Mouse (Mus musculus) midbrain, embryonic 11.5 days (tissue): ENCODE data around the gene Gm10322. TPM values are rescaled to one million over a fixed set of nuclear protein-coding genes. Genes with fewer than 3 reads are reported as not detected.
A peak's percentile ranks its signal among the peaks of the same experiment; 100 is the strongest.

ENCODE experiments used
- ATAC-seq: fragments of 200-750 bp; cut with Nextera tagmentation; 2 replicates; pipeline ENCODE4 v1.8.0; 2017; ENCODE audit warnings: moderate TSS enrichment, moderate library complexity; ENCODE audit not compliant: low FRiP score
- DNase-seq: peaks from one replicate; pipeline ENCODE4 v3.0.0; 2015; ENCODE audit warnings: low spot score; ENCODE audit errors: missing footprints
- H3K27ac ChIP-seq: fragments of 300-500 bp; sonication (generic); 2 replicates; pipeline ENCODE4 v1.5.1; 2014; ENCODE audit warnings: low read depth, low read length
- H3K27me3 ChIP-seq: fragments of 300-500 bp; sonication (generic); 2 replicates; pipeline ENCODE4 v1.6.1; 2014; ENCODE audit warnings: mild to moderate bottlenecking, low read length, moderate library complexity, mixed read lengths; ENCODE audit not compliant: control insufficient read depth, insufficient read depth
- H3K36me3 ChIP-seq: fragments of 300-500 bp; sonication (generic); 2 replicates; pipeline ENCODE4 v1.6.1; 2014; ENCODE audit warnings: mild to moderate bottlenecking, low read length, moderate library complexity, mixed read lengths; ENCODE audit not compliant: control insufficient read depth, insufficient read depth
- H3K4me1 ChIP-seq: fragments of 300-500 bp; sonication (generic); 2 replicates; pipeline ENCODE4 v1.6.1; 2014; ENCODE audit warnings: low read length; ENCODE audit not compliant: control insufficient read depth, insufficient read depth
- H3K4me2 ChIP-seq: fragments of 300-500 bp; sonication (generic); 2 replicates; pipeline ENCODE4 v1.6.1; 2014; ENCODE audit warnings: mild to moderate bottlenecking, moderate library complexity
- H3K4me3 ChIP-seq: fragments of 300-500 bp; sonication (generic); 2 replicates; pipeline ENCODE4 v1.5.1; 2014; ENCODE audit warnings: low read depth, low read length
- H3K9ac ChIP-seq: fragments of 300-500 bp; sonication (generic); 2 replicates; pipeline ENCODE4 v1.6.1; 2014; ENCODE audit warnings: low read length
- H3K9me3 ChIP-seq: fragments of 300-500 bp; sonication (generic); 2 replicates; pipeline ENCODE4 v1.6.1; 2016; ENCODE audit warnings: low read length; ENCODE audit not compliant: control insufficient read depth
- WGBS: fragments of 180-500 bp; shearing (Covaris S2); extraction: QIAGEN DNeasy Blood & Tissue Kit; methylation state at CpG from one replicate; pipeline ENCODE4 v1.1.7; 2014; 5-methylcytosine and 5-hydroxymethylcytosine counted together
- polyA plus RNA-seq: library from polyadenylated mRNA; unstranded; fragments of >200 nt; fragmentation: Nextera tagmentation; extraction: Ambion mirVana; gene quantifications from 2 replicates; pipeline ENCODE4 v1.2.1, GENCODE M21; 2014

The Gm10322 gene
- polyA plus RNA-seq: not detected in 2 replicates

GRCm38 (mm10) chr10:59615981-59616520, at the start of gene Gm10322:
Gene Gm10322 (plus strand): TSS chr10:59616063.
- ATAC-seq (peak; percentile 88), DNase-seq (peak; percentile 96)
- peak within 1 kb of the TSS; percentile 1; the same call in 1 of the 2 replicates for H3K27ac ChIP-seq
- no peaks in the 10 kb centered on the region for H3K9me3 ChIP-seq
- H3K9ac ChIP-seq: peak within 1 kb of the TSS; percentile 81
- peak within 1 kb of the TSS; percentile 83 for H3K4me2 ChIP-seq
- WGBS: under 1% methylated on average over 43 of the region's 51 CpGs
- H3K4me1 ChIP-seq: peaks cover 6% of the 10 kb centered on the region; the same call in 1 of the 2 replicates
- H3K4me3 ChIP-seq: peak within 1 kb of the TSS; percentile 59
- no peaks in the 10 kb centered on the region for H3K27me3 ChIP-seq
- H3K36me3 ChIP-seq: no peaks in the 10 kb centered on the region

DNA sequence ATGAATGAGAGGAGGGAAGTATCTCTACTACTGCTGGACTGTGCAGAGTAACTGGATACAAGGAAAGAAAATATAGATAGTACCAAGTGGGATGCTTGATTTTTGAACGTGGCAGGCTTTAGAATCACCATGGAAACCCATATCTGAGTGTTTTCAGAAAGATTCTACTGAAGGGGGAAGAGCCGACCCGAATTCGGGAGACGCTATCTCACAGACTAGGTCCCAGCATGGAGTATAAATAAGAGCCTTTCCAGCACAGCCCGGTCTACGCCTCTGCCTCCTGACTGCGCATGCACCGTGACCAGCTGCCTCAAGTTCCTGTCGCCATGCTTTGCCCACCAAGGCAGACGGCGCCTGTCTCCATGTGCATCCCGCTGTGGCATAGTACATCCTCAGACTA, 48.9 kb upstream of the Gm10322 start:
- Histone ChIP-seq H3K27me3 (no peaks in the 10 kb centered on the region), H3K9me3 (no peaks in the 10 kb centered on the region), H3K4me2 (no peak overlapping the region), H3K4me3 (no peak overlapping the region), H3K4me1 (peaks cover 3% of the 10 kb centered on the region; the same call in 1 of the 2 replicates), H3K9ac (no peak overlapping the region), H3K36me3 (no peaks in the 10 kb centered on the region), H3K27ac (no peak overlapping the region)
- no peak for ATAC-seq
- DNase-seq: no peak
- WGBS: 92% methylated on average over 13 of the region's 13 CpGs

GRCm38 (mm10) chr10:59568665-59569480, 47.0 kb upstream of the Gm10322 start:
- Histone ChIP-seq H3K4me3 (no peak overlapping the region), H3K9ac (no peak overlapping the region), H3K36me3 (no peaks in the 10 kb centered on the region), H3K27me3 (no peaks in the 10 kb centered on the region), H3K9me3 (no peaks in the 10 kb centered on the region; the same call in 1 of the 2 replicates), H3K27ac (no peak overlapping the region), H3K4me1 (peaks cover 3% of the 10 kb centered on the region; the same call in 1 of the 2 replicates), H3K4me2 (no peak overlapping the region)
- DNase-seq (no peak), ATAC-seq (no peak)
- 75% methylated on average over 10 of the region's 10 CpGs for WGBS

DNA sequence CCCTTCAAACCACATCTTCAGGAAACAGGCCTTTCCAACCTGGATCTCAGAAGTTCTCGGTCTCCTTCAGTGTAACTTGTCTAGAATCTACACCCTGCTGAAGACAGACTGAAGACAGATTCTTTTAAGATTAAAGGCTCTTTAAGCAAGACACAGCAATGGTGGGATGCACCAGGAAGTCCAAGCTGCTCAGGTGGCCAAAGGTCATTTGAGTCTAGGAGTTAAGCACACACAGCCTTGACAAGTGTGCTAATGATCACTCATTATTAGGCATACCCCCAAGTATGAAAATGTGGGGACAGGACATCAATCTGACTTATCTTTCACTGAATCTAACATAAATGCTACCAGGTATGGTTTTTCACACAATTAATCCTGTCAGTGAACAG, 46.4 kb upstream of the Gm10322 start:
- Histone ChIP-seq H3K27ac (no peak overlapping the region), H3K9me3 (no peaks in the 10 kb centered on the region; the same call in 1 of the 2 replicates), H3K27me3 (no peaks in the 10 kb centered on the region), H3K4me2 (no peak overlapping the region), H3K4me3 (no peak overlapping the region), H3K36me3 (no peaks in the 10 kb centered on the region), H3K4me1 (peaks cover 3% of the 10 kb centered on the region; the same call in 1 of the 2 replicates), H3K9ac (no peak overlapping the region)
- ATAC-seq: no peak
- no peak for DNase-seq
- 79% methylated on average over 1 of the region's 1 CpGs for WGBS

DNA sequence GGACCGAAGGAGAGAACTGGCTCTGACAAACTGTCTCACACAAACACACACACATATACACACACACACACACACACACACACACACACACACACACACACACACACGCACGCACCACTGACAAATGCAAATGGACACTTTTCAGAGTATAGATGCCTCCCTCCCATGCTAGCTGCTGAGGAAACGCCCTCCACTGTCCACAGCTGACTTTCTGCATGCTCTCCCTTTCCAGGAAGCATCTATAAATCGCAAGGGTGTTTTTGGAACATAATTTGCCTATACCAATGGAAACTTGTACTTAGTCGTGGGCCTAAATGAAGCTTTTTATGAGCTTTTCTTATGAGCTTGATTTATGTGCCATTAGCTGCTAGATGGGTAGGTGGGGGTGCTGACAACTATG, 45.5 kb upstream of the Gm10322 start:
- DNase-seq (no peak), ATAC-seq (no peak)
- H3K27ac ChIP-seq: no peak overlapping the region
- 85% methylated on average over 6 of the region's 6 CpGs for WGBS
- H3K4me3 ChIP-seq: no peak overlapping the region
- H3K27me3 ChIP-seq: no peaks in the 10 kb centered on the region
- peaks cover 3% of the 10 kb centered on the region; the same call in 1 of the 2 replicates for H3K4me1 ChIP-seq
- H3K36me3 ChIP-seq: no peaks in the 10 kb centered on the region
- H3K4me2 ChIP-seq: no peak overlapping the region
- H3K9ac ChIP-seq: no peak overlapping the region
- H3K9me3 ChIP-seq: no peaks in the 10 kb centered on the region; the same call in 1 of the 2 replicates

GRCm38 (mm10) chr10:59570780-59571179, 45.1 kb upstream of the Gm10322 start:
- DNase-seq (no peak), ATAC-seq (no peak)
- Histone ChIP-seq H3K4me1 (peaks cover 3% of the 10 kb centered on the region; the same call in 1 of the 2 replicates), H3K36me3 (no peaks in the 10 kb centered on the region), H3K27ac (no peak overlapping the region), H3K9ac (no peak overlapping the region), H3K4me3 (no peak overlapping the region), H3K9me3 (no peaks in the 10 kb centered on the region; the same call in 1 of the 2 replicates), H3K4me2 (no peak overlapping the region), H3K27me3 (no peaks in the 10 kb centered on the region)
- WGBS: 79% methylated on average over 2 of the region's 2 CpGs

DNA sequence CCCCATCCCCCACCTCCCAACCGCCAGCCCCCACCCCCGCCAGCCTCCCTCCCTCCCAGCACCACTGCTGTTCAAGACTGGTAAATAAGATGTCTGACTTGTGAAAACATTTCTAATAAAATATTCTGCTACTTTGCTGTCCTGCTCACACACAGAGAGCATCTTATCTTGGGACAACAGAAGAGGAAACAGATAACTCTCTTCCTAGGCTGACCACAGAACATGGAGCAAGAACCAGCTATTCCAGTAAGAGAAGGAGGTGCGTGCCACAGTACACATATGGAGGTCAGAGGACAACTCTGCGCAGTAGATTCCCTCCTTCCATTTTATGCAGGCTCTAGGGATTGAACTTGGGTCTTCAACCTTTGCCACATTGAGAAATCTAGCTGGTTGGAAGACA, 44.6 kb upstream of the Gm10322 start:
- WGBS: 88% methylated on average over 4 of the region's 4 CpGs
- no peak overlapping the region for H3K27ac ChIP-seq

GRCm38 (mm10) chr10:59571964-59572363, 43.9 kb upstream of the Gm10322 start:
- Histone ChIP-seq H3K27ac (no peak overlapping the region), H3K36me3 (no peaks in the 10 kb centered on the region), H3K9ac (no peak overlapping the region), H3K4me1 (peaks cover 3% of the 10 kb centered on the region; the same call in 1 of the 2 replicates), H3K9me3 (no peaks in the 10 kb centered on the region; the same call in 1 of the 2 replicates), H3K4me3 (no peak overlapping the region), H3K27me3 (no peaks in the 10 kb centered on the region), H3K4me2 (no peak overlapping the region)
- 91% methylated on average over 5 of the region's 5 CpGs for WGBS
- ATAC-seq (no peak), DNase-seq (no peak)

More for the DNA sequence above, 44.6 kb upstream of the Gm10322 start:
- no peak overlapping the region for H3K4me2 ChIP-seq
- peaks cover 3% of the 10 kb centered on the region; the same call in 1 of the 2 replicates for H3K4me1 ChIP-seq
- no peaks in the 10 kb centered on the region; the same call in 1 of the 2 replicates for H3K9me3 ChIP-seq
- H3K36me3 ChIP-seq: no peaks in the 10 kb centered on the region
- no peak for DNase-seq
- no peak overlapping the region for H3K9ac ChIP-seq
- H3K4me3 ChIP-seq: no peak overlapping the region
- no peaks in the 10 kb centered on the region for H3K27me3 ChIP-seq
- ATAC-seq: no peak

DNA sequence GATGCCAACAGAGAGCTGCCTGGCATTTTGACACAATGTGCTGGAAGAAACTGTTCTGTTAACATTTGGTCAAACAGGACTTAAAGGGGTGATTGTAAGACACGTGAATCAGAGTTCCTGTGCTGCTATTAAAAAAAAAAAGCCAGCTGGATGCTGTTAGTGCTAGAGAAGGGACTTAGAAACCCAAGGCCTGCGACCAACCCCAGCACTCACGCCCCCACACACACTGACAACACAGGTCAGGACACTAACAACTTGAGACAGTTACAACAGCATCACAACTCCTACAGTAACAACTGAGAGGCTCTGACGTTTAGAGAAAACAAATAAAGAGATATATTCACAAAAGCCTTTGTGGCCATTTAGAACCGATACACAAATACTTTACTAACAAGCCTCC, 39.6 kb upstream of the Gm10322 start:
- ATAC-seq (no peak), DNase-seq (no peak)
- Histone ChIP-seq H3K9me3 (no peaks in the 10 kb centered on the region; the same call in 1 of the 2 replicates), H3K4me1 (peaks cover 11% of the 10 kb centered on the region), H3K27me3 (no peaks in the 10 kb centered on the region), H3K4me2 (no peak overlapping the region), H3K27ac (no peak overlapping the region), H3K36me3 (no peaks in the 10 kb centered on the region), H3K4me3 (no peak overlapping the region), H3K9ac (no peak overlapping the region)
- 71% methylated on average over 5 of the region's 5 CpGs for WGBS
